In the genomic region with DNA sequence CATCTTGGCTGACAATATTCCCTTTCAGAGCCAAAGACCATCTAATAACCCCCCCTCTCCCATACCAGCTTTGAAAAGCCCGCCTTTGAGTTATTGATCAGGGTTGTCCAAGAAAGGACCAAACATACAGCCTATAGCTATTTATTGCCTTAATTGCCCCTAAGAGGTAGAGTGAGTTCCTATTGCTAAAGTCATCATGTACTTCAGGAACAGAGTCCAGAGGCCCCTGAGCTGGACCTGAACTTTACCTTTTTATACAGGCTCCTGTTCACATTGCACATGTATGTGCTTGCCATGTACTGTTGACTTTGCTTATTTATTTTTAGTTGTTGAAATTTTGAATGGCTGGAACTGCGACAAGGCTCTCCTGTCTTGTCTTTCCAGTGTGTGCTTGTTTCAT, we compare ENCODE assay signal across 17 mouse cellular contexts.
"Had no signal": no experiment of that assay in that cellular context is flagged by ENCODE, and none has a peak within 500 bp of the region (broad histone marks: within the 10 kb centered on the region; RNA-seq: fewer than 3 reads in every experiment).

No protein-coding gene starts in this region.

- H3K36me3 ChIP-seq: neural tube, embryonic 12.5 days; neural tube, embryonic 13.5 days; neural tube, embryonic 15.5 days; stomach, embryonic 15.5 days had no signal

- H3K4me2 ChIP-seq: neural tube, embryonic 12.5 days; neural tube, embryonic 13.5 days; neural tube, embryonic 15.5 days; stomach, embryonic 15.5 days had no signal

- H3K9me3 ChIP-seq: neural tube, embryonic 12.5 days; neural tube, embryonic 13.5 days; neural tube, embryonic 15.5 days; stomach, embryonic 15.5 days had no signal

- H3K4me1 ChIP-seq: neural tube, embryonic 12.5 days; neural tube, embryonic 13.5 days; neural tube, embryonic 15.5 days; stomach, embryonic 15.5 days had no signal

- DNase-seq: retina, postnatal 1 day; right cerebral cortex, adult 18-20 months; right cerebral cortex, postnatal 14 days; right cerebral cortex, postnatal 25 days; right cerebral cortex, postnatal 4 days; spleen, adult 18-20 months; thymus, adult 18-20 months; thymus, adult 2 months; thymus, postnatal 14 days; thymus, postnatal 25 days; thymus, postnatal 36 days; thymus, postnatal 4 days had no signal

- H3K27ac ChIP-seq: neural tube, embryonic 12.5 days; neural tube, embryonic 13.5 days; neural tube, embryonic 15.5 days; stomach, embryonic 15.5 days; stomach, postnatal 0 days had no signal

- H3K27me3 ChIP-seq: neural tube, embryonic 12.5 days; neural tube, embryonic 13.5 days; neural tube, embryonic 15.5 days; stomach, embryonic 15.5 days had no signal

- H3K4me3 ChIP-seq: neural tube, embryonic 12.5 days; neural tube, embryonic 13.5 days; neural tube, embryonic 15.5 days; stomach, embryonic 15.5 days had no signal

- H3K9ac ChIP-seq: neural tube, embryonic 12.5 days; neural tube, embryonic 13.5 days; neural tube, embryonic 15.5 days; stomach, embryonic 15.5 days had no signal
